Mouse (Mus musculus) urinary bladder, postnatal 36 days (tissue): ENCODE data around the gene Ppp1r15b.

Experiments
- DNase-seq, 2 experiments: peaks; one replicate each; pipeline ENCODE4 v3.0.0; 2022; ENCODE audit warnings: low spot score in 2 of 2, mixed read lengths in 1 of 2

Gene Ppp1r15b

GRCm38 (mm10) chr1:133130638-133131560, at the start of gene Ppp1r15b:
Gene Ppp1r15b (plus strand): TSS chr1:133131143.
- peak; percentile 97 to 100 for DNase-seq

- DNase-seq, result no peak
Measured at GRCm38 (mm10) chr1:133083003-133083546, 47.9 kb upstream of the Ppp1r15b start.

- DNase-seq, result peak; percentile 40 to 42
Measured at GRCm38 (mm10) chr1:133083942-133084625, 46.9 kb upstream of the Ppp1r15b start.

- DNase-seq, result no peak
Measured at GRCm38 (mm10) chr1:133084708-133085416, 46.1 kb upstream of the Ppp1r15b start.

- no peak for DNase-seq
Measured at GRCm38 (mm10) chr1:133085417-133085742, 45.6 kb upstream of the Ppp1r15b start.

GRCm38 (mm10) chr1:133086804-133087203, 44.1 kb upstream of the Ppp1r15b start:
- DNase-seq, result no peak

- peak; percentile 53 to 63 for DNase-seq
Measured at GRCm38 (mm10) chr1:133087206-133087905, 43.6 kb upstream of the Ppp1r15b start.

- DNase-seq, result no peak
Measured at GRCm38 (mm10) chr1:133088196-133088595, 42.7 kb upstream of the Ppp1r15b start.

- DNase-seq, result no peak
Measured at GRCm38 (mm10) chr1:133089415-133089814, 41.5 kb upstream of the Ppp1r15b start.

- peak; percentile 80 to 87 for DNase-seq
Measured at GRCm38 (mm10) chr1:133090641-133091040, 40.3 kb upstream of the Ppp1r15b start.

GRCm38 (mm10) chr1:133091483-133091882, 39.5 kb upstream of the Ppp1r15b start:
- no peak for DNase-seq

- DNase-seq, result no peak
Measured at GRCm38 (mm10) chr1:133093719-133094118, 37.2 kb upstream of the Ppp1r15b start.

GRCm38 (mm10) chr1:133100980-133101798, 29.8 kb upstream of the Ppp1r15b start:
- DNase-seq, result peak; percentile 67 to 75

- DNase-seq, result no peak
Measured at GRCm38 (mm10) chr1:133102108-133102507, 28.8 kb upstream of the Ppp1r15b start.

GRCm38 (mm10) chr1:133103315-133103714, 27.6 kb upstream of the Ppp1r15b start:
- DNase-seq, result no peak

GRCm38 (mm10) chr1:133103871-133104270, 27.1 kb upstream of the Ppp1r15b start:
- no peak for DNase-seq

- no peak for DNase-seq
Measured at GRCm38 (mm10) chr1:133116108-133116507, 14.8 kb upstream of the Ppp1r15b start.

GRCm38 (mm10) chr1:133118127-133118526, 12.8 kb upstream of the Ppp1r15b start:
- DNase-seq, result no peak

GRCm38 (mm10) chr1:133118844-133119243, 12.1 kb upstream of the Ppp1r15b start:
- DNase-seq, result no peak

GRCm38 (mm10) chr1:133119931-133120712, 10.8 kb upstream of the Ppp1r15b start:
- DNase-seq, result peak in 1 of 2 experiments; percentile 52
